Mouse (Mus musculus): ENCODE results near the gene Bcas2. TPM values are rescaled to one million over a fixed set of nuclear protein-coding genes. Genes with fewer than 3 reads are reported as not detected.

Gene Bcas2
- 37.7 and 60.3 TPM in 2 replicates for total RNA-seq (2021)
- long read RNA-seq, transcript Bcas2-201 (7 exons, 1,467 nt), result major isoform, 60 of 77 reads
- long read RNA-seq, transcript Bcas2-206 (6 exons, 737 nt), result minor isoform, 5 of 77 reads
- long read RNA-seq, partial matches to known transcripts, result 2 of 77 reads
- long read RNA-seq, other reads (novel, unspliced or antisense), result 5 of 77 reads

- DNase-seq, result peak; percentile 99
Measured at GRCm38 (mm10) chr3:103171505-103172267, at the start of gene Bcas2. Bcas2 (plus strand) TSS chr3:103171655.

- no peak for DNase-seq
Measured at GRCm38 (mm10) chr3:103123636-103124035, 47.8 kb upstream of the Bcas2 start.

- no peak for DNase-seq
Measured at GRCm38 (mm10) chr3:103126138-103126537, 45.3 kb upstream of the Bcas2 start.

GRCm38 (mm10) chr3:103127177-103127576 is 44.3 kb upstream of the Bcas2 start:
- no peak for DNase-seq

GRCm38 (mm10) chr3:103127721-103128120 is 43.7 kb upstream of the Bcas2 start:
- DNase-seq, result no peak

GRCm38 (mm10) chr3:103128251-103128650 is 43.2 kb upstream of the Bcas2 start:
- DNase-seq, result no peak

GRCm38 (mm10) chr3:103129367-103130159 is 41.9 kb upstream of the Bcas2 start:
- no peak for DNase-seq

GRCm38 (mm10) chr3:103130236-103130751 is 41.2 kb upstream of the Bcas2 start:
- DNase-seq, result no peak

GRCm38 (mm10) chr3:103133098-103133497 is 38.4 kb upstream of the Bcas2 start:
- DNase-seq, result no peak

GRCm38 (mm10) chr3:103136414-103137077 is 34.9 kb upstream of the Bcas2 start:
- DNase-seq, result no peak

GRCm38 (mm10) chr3:103139047-103139446 is 32.4 kb upstream of the Bcas2 start:
- DNase-seq, result peak; percentile 3

GRCm38 (mm10) chr3:103140095-103140838 is 31.2 kb upstream of the Bcas2 start:
- peak; percentile 2 for DNase-seq

GRCm38 (mm10) chr3:103141287-103141686 is 30.2 kb upstream of the Bcas2 start:
- DNase-seq, result peak; percentile 46

- no peak for DNase-seq
Measured at GRCm38 (mm10) chr3:103142366-103142765, 29.1 kb upstream of the Bcas2 start.

GRCm38 (mm10) chr3:103145336-103145735 is 26.1 kb upstream of the Bcas2 start:
- no peak for DNase-seq

GRCm38 (mm10) chr3:103145791-103146190 is 25.7 kb upstream of the Bcas2 start:
- DNase-seq, result no peak

GRCm38 (mm10) chr3:103146330-103147166 is 24.9 kb upstream of the Bcas2 start:
- DNase-seq, result no peak

- no peak for DNase-seq
Measured at GRCm38 (mm10) chr3:103147775-103148174, 23.7 kb upstream of the Bcas2 start.

- no peak for DNase-seq
Measured at GRCm38 (mm10) chr3:103148941-103149340, 22.5 kb upstream of the Bcas2 start.

- no peak for DNase-seq
Measured at GRCm38 (mm10) chr3:103153761-103154160, 17.7 kb upstream of the Bcas2 start.
